Mouse (Mus musculus) neural tube, embryonic 15.5 days (tissue): ENCODE results near the gene Mcm8. TPM values are rescaled to one million over a fixed set of nuclear protein-coding genes. Genes with fewer than 3 reads are reported as not detected.

Source experiments
- ATAC-seq: fragments of 200-750 bp; cut with Nextera tagmentation; 2 replicates; pipeline ENCODE4 v1.8.0; 2017; ENCODE audit warnings: mild to moderate bottlenecking, moderate TSS enrichment, moderate library complexity; ENCODE audit not compliant: low FRiP score
- H3K27ac ChIP-seq: fragments of 300-500 bp; sonication (generic); replicated peaks from 2 replicates; pipeline ENCODE4 v1.5.1; 2015; ENCODE audit warnings: mild to moderate bottlenecking, inconsistent platforms
- H3K27me3 ChIP-seq: fragments of 300-500 bp; sonication (generic); replicated peaks from 2 replicates; pipeline ENCODE4 v1.6.1; 2015; ENCODE audit warnings: inconsistent platforms
- H3K36me3 ChIP-seq: fragments of 300-500 bp; sonication (generic); 2 replicates; pipeline ENCODE4 v1.6.1; 2015; ENCODE audit warnings: inconsistent platforms
- H3K4me1 ChIP-seq: fragments of 300-500 bp; sonication (generic); 2 replicates; pipeline ENCODE4 v1.6.1; 2015; ENCODE audit warnings: inconsistent platforms
- H3K4me2 ChIP-seq: fragments of 300-500 bp; sonication (generic); 2 replicates; pipeline ENCODE4 v1.6.1; 2015; ENCODE audit warnings: inconsistent platforms, mild to moderate bottlenecking, moderate library complexity
- H3K4me3 ChIP-seq: fragments of 300-500 bp; sonication (generic); replicated peaks from 2 replicates; pipeline ENCODE4 v1.5.1; 2015; ENCODE audit warnings: mild to moderate bottlenecking, inconsistent platforms
- H3K9ac ChIP-seq: fragments of 300-500 bp; sonication (generic); replicated peaks from 2 replicates; pipeline ENCODE4 v1.6.1; 2015; ENCODE audit warnings: mild to moderate bottlenecking, inconsistent platforms
- H3K9me3 ChIP-seq: fragments of 300-500 bp; sonication (generic); replicated peaks from 2 replicates; pipeline ENCODE4 v1.6.1; 2016; ENCODE audit warnings: inconsistent platforms
- WGBS: fragments of 180-500 bp; shearing (Covaris S2); methylation state at CpG from one replicate; pipeline ENCODE4 v1.1.7; 2015; ENCODE audit warnings: mixed read lengths; 5-methylcytosine and 5-hydroxymethylcytosine counted together
- polyA plus RNA-seq: library from polyadenylated mRNA; unstranded; fragments of >200 nt; fragmentation: Nextera tagmentation; extraction: Ambion mirVana; gene quantifications from 2 replicates; pipeline ENCODE4 v1.2.1, GENCODE M21; 2015

Mcm8 gene
- 5.2 and 6.4 TPM in 2 replicates for polyA plus RNA-seq

- Histone ChIP-seq H3K9ac (peak within 1 kb of the TSS; percentile 57), H3K4me2 (peak within 1 kb of the TSS; percentile 79), H3K27me3 (no peaks in the 10 kb centered on the region), H3K4me3 (peak within 1 kb of the TSS; percentile 61), H3K4me1 (peaks cover 21% of the 10 kb centered on the region), H3K9me3 (no peaks in the 10 kb centered on the region), H3K36me3 (peaks cover 12% of the 10 kb centered on the region), H3K27ac (peak within 1 kb of the TSS; percentile 38; the same call in 1 of the 2 replicates)
- under 1% methylated on average over 59 of the region's 59 CpGs for WGBS
- peak; percentile 100 for ATAC-seq
These were observed at the start of gene Mcm8, which contains the start of gene Trmt6 for GRCm38 (mm10) chr2:132815608-132816314. Gene Mcm8, plus strand, starts transcription at chr2:132816141. Gene Trmt6, minus strand, starts transcription at chr2:132816055.

DNA sequence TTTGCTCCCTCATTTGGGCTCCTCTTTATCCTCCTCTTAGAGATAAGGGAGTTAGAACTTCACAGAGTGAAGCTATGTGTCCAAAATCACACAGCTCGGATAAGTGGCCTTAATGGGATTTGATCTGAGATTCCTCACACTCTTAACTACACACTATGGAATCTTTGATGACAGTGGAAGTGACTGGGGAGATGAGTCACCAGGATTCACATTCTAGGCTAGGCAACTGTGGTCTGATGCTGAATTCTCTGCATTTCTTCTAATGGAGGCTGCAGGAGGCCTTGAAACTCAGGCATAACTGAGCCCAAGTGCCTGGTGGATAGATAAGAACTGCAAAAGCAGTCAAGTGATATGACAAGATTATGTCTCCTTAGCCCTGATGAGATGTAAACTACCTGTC is 45.1 kb upstream of the Mcm8 start:
- 88% methylated on average over 1 of the region's 1 CpGs for WGBS
- no peaks in the 10 kb centered on the region for H3K9me3 ChIP-seq
- no peak for ATAC-seq
- no peak overlapping the region for H3K9ac ChIP-seq
- no peak overlapping the region for H3K4me3 ChIP-seq
- no peaks in the 10 kb centered on the region for H3K4me1 ChIP-seq
- no peaks in the 10 kb centered on the region for H3K27me3 ChIP-seq
- no peak overlapping the region for H3K27ac ChIP-seq
- H3K36me3 ChIP-seq, result no peaks in the 10 kb centered on the region
- H3K4me2 ChIP-seq, result no peak overlapping the region

DNA sequence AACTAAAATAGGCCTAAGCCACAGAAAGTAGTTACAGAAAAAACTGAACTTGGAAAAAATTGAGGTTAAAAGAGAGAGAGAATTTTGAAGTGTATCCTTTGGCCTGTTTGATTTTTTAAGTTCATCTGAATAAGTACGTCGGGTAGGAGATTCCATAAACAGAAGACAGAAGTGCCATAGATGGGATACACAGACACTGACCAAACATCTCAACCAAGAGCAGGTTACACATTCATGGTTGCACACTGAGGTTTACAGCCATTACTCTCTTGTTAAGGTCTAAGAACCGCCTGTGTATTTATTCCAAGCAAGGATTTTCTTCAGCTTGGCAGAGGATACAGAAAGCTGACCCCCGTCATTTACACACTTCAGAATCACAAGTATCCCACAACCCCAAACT is 35.0 kb upstream of the Mcm8 start, which contains the start of gene Chgb:
Gene Chgb, plus strand, starts transcription at position 301 of the 400 bp plus-strand sequence.
- H3K9ac ChIP-seq, result peak within 1 kb of the TSS; percentile 82
- peak within 1 kb of the TSS; percentile 69 for H3K4me3 ChIP-seq
- peak within 1 kb of the TSS; percentile 96 for H3K27ac ChIP-seq
- H3K27me3 ChIP-seq, result no peaks in the 10 kb centered on the region
- H3K36me3 ChIP-seq, result no peaks in the 10 kb centered on the region
- peaks cover 16% of the 10 kb centered on the region for H3K4me1 ChIP-seq
- no peak for ATAC-seq
- WGBS, result 3% methylated on average over 4 of the region's 4 CpGs
- H3K9me3 ChIP-seq, result no peaks in the 10 kb centered on the region
- peak within 1 kb of the TSS; percentile 70 for H3K4me2 ChIP-seq

DNA sequence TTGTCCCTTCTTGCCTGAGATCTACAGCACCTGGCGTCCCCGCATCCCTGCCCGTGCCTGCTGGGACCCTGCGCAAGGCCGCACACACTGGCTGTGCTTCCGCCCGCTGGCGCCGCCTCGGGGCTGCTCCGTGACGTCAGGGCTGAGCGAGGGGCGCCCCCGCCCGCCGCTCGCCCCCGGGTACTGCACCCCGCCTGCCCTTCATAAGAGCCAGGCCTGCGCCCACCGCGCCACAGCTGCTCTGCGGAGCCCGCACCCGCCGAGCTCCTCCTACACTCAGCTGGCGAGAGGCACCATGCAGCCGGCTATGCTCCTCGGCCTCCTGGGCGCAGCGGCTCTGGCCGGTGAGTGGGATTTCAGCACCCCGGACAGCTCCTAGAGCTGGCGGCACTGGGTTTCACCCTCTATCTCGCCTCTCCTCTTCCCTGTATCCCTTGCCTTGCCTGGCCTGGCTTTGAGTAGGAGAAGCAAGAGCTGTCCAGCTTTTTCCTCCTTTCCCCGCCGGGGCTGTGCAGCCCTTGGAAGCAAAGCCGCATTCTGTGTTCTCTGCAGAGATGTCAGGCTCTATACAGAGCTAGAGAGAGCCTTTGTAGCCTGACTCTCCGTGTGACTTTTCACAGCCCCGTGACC is 34.4 kb upstream of the Mcm8 start:
- no peaks in the 10 kb centered on the region for H3K9me3 ChIP-seq
- H3K27ac ChIP-seq, result peak overlapping the region; percentile 96
- peak overlapping the region; percentile 82 for H3K9ac ChIP-seq
- peak; percentile 98 for ATAC-seq
- peak overlapping the region; percentile 70 for H3K4me2 ChIP-seq
- no peaks in the 10 kb centered on the region for H3K27me3 ChIP-seq
- peaks cover 16% of the 10 kb centered on the region for H3K4me1 ChIP-seq
- peak overlapping the region; percentile 69 for H3K4me3 ChIP-seq
- WGBS, result under 1% methylated on average over 41 of the region's 41 CpGs
- H3K36me3 ChIP-seq, result no peaks in the 10 kb centered on the region

- Histone ChIP-seq H3K9ac (no peak overlapping the region), H3K27me3 (no peaks in the 10 kb centered on the region), H3K4me3 (no peak overlapping the region), H3K9me3 (no peaks in the 10 kb centered on the region), H3K4me2 (no peak overlapping the region), H3K4me1 (peaks cover 10% of the 10 kb centered on the region), H3K27ac (no peak overlapping the region), H3K36me3 (no peaks in the 10 kb centered on the region; the same call in 1 of the 2 replicates)
- no peak for ATAC-seq
- 87% methylated on average over 6 of the region's 6 CpGs for whole genome bisulfite sequencing
These were observed 31.9 kb upstream of the Mcm8 start for GRCm38 (mm10) chr2:132784039-132784438.

GRCm38 (mm10) chr2:132793441-132794203 is 22.3 kb upstream of the Mcm8 start:
- ATAC-seq, result no peak
- Histone ChIP-seq H3K9me3 (no peaks in the 10 kb centered on the region), H3K4me3 (no peak overlapping the region), H3K27me3 (no peaks in the 10 kb centered on the region), H3K4me2 (no peak overlapping the region), H3K4me1 (no peaks in the 10 kb centered on the region), H3K9ac (no peak overlapping the region), H3K36me3 (peaks cover 44% of the 10 kb centered on the region), H3K27ac (no peak overlapping the region)
- 87% methylated on average over 19 of the region's 19 CpGs for WGBS

GRCm38 (mm10) chr2:132794204-132794586 is 21.7 kb upstream of the Mcm8 start:
- H3K27ac ChIP-seq, result no peak overlapping the region
- no peaks in the 10 kb centered on the region for H3K9me3 ChIP-seq
- no peak for ATAC-seq
- peaks cover 44% of the 10 kb centered on the region for H3K36me3 ChIP-seq
- no peak overlapping the region for H3K4me2 ChIP-seq
- no peaks in the 10 kb centered on the region for H3K27me3 ChIP-seq
- H3K4me3 ChIP-seq, result no peak overlapping the region
- WGBS, result 89% methylated on average over 7 of the region's 7 CpGs
- H3K9ac ChIP-seq, result no peak overlapping the region
- H3K4me1 ChIP-seq, result no peaks in the 10 kb centered on the region

DNA sequence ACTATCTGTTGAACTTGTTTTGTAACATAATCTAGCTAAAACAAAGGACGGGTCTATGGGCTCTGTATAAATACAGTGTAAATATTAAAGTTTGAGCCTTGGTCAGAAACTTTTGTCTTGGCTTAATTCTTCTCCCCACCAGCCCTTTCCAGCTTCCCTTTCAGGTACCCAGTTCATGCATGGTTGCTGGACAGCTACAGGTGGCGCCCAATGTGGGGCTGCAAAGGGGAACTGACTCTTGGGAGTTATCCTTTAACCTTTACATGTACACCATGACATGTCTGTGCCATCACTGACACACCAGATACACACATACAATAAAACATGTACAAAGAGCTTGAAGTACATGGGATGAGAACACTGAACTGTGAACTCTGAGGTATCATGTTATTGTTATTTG is 13.0 kb upstream of the Mcm8 start:
- Histone ChIP-seq H3K4me1 (no peaks in the 10 kb centered on the region), H3K9me3 (no peaks in the 10 kb centered on the region), H3K4me2 (no peak overlapping the region), H3K4me3 (no peak overlapping the region), H3K9ac (no peak overlapping the region), H3K27ac (no peak overlapping the region), H3K27me3 (no peaks in the 10 kb centered on the region), H3K36me3 (peaks cover 44% of the 10 kb centered on the region)
- no peak for ATAC-seq
- 95% methylated on average over 2 of the region's 2 CpGs for WGBS

DNA sequence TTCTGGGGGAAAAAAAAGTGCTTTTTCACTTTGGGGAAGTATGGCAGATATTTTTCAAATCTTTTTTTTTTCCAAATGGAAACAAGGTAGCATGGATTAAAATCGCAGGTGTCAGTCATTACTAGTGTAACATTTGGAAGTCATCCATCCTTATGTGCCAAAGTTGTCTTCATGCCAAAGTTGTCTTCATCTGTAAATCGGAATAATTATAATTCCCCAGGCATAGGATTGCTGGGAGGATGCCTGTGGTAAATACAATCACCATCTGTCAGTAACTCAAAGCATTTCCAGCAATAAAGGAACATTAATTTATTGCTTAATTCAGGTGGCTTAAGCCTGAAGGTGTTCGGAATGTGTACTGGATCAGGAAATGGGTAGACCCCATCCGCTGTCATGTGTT is 25.1 kb downstream of the Mcm8 start:
- WGBS, result 87% methylated on average over 4 of the region's 4 CpGs
- no peak overlapping the region for H3K4me2 ChIP-seq
- no peak overlapping the region for H3K4me3 ChIP-seq
- H3K4me1 ChIP-seq, result no peaks in the 10 kb centered on the region
- no peaks in the 10 kb centered on the region for H3K27me3 ChIP-seq
- ATAC-seq, result no peak
- H3K9ac ChIP-seq, result no peak overlapping the region
- no peak overlapping the region for H3K27ac ChIP-seq
- H3K36me3 ChIP-seq, result no peaks in the 10 kb centered on the region
- no peaks in the 10 kb centered on the region for H3K9me3 ChIP-seq

DNA sequence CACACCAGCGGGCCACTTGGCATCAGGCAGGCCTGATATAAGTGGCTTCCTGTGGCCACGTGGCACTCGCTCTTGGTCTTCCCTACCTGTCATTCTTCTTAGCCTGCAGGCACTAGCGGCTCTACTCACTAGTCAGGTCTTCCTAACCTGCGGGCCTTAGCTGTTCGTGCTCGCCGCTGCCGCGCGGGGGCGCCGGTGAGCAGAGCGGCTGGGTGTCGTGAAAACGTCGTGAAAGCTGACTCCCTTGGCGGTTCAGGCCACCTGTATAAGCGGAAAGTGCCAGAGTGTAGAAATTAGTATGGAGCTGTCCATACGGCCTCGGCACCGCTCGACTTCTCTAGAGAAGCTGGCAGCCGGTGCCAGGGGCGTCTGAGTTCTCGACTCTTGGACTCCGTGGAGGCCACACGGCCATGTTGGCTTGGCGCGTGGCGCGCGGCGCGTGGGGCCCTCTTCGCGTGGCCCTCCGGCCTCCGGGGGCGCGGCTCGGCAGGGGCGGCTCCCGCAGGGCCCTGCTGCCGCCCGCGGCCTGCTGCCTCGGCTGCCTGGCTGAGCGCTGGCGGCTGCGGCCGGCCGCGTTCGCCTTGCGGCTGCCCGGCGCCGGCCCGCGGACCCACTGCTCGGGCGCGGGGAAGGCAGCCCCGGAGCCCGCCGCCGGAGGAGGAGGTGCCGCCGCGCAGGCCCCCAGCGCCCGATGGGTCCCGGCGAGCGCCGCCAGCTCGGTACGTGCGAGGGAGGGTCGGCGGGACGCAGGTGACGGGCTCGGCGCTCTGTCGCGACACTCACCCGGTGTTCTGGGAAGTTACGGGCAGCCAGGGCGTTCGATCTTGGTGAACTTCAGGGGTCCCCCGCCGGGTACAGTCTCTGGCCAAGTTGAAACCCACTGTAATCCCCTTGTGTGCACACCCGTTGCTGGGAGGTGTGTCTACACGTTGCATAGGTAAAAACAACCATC is 30.7 kb downstream of the Mcm8 start, which contains the start of gene Crls1:
Gene Crls1, plus strand, starts transcription at position 260 of the 952 bp plus-strand sequence.
- H3K4me3 ChIP-seq, result peak within 1 kb of the TSS; percentile 98
- H3K9me3 ChIP-seq, result no peaks in the 10 kb centered on the region
- H3K27me3 ChIP-seq, result no peaks in the 10 kb centered on the region
- under 1% methylated on average over 81 of the region's 96 CpGs for WGBS
- H3K4me2 ChIP-seq, result peak within 1 kb of the TSS; percentile 75
- peaks cover 23% of the 10 kb centered on the region for H3K4me1 ChIP-seq
- peak within 1 kb of the TSS; percentile 88 for H3K9ac ChIP-seq
- peak; percentile 93 for ATAC-seq
- H3K36me3 ChIP-seq, result peaks cover 17% of the 10 kb centered on the region
- peak within 1 kb of the TSS; percentile 90 for H3K27ac ChIP-seq

- Histone ChIP-seq H3K9ac (peak overlapping the region; percentile 88), H3K4me3 (peak overlapping the region; percentile 98), H3K27me3 (no peaks in the 10 kb centered on the region), H3K9me3 (no peaks in the 10 kb centered on the region), H3K4me2 (peak overlapping the region; percentile 75), H3K36me3 (peaks cover 24% of the 10 kb centered on the region), H3K27ac (no peak overlapping the region), H3K4me1 (peaks cover 23% of the 10 kb centered on the region)
- WGBS, result 22% methylated on average over 7 of the region's 7 CpGs
- ATAC-seq, result no peak
These were observed 31.6 kb downstream of the Mcm8 start for GRCm38 (mm10) chr2:132847581-132847980.
